Mouse (Mus musculus) neural tube, embryonic 13.5 days (tissue): Measurements from ENCODE around the gene Kcnj4. TPM values are rescaled to one million over a fixed set of nuclear protein-coding genes. Genes with fewer than 3 reads are reported as not detected.

Experiments used
- ATAC-seq: fragments of 200-750 bp; cut with Nextera tagmentation; 2 replicates; pipeline ENCODE4 v1.8.0; 2017; ENCODE audit warnings: low read depth, mild to moderate bottlenecking, moderate TSS enrichment, moderate library complexity
- H3K27ac ChIP-seq: fragments of 300-500 bp; sonication (generic); replicated peaks from 2 replicates; pipeline ENCODE4 v1.5.1; 2015; ENCODE audit warnings: moderate library complexity, mild to moderate bottlenecking, inconsistent platforms
- H3K27me3 ChIP-seq: fragments of 300-500 bp; sonication (generic); 2 replicates; pipeline ENCODE4 v1.6.1; 2015; ENCODE audit warnings: mild to moderate bottlenecking, inconsistent platforms
- H3K36me3 ChIP-seq: fragments of 300-500 bp; sonication (generic); 2 replicates; pipeline ENCODE4 v1.6.1; 2015; ENCODE audit warnings: mild to moderate bottlenecking, inconsistent platforms
- H3K4me1 ChIP-seq: fragments of 300-500 bp; sonication (generic); replicated peaks from 2 replicates; pipeline ENCODE4 v1.6.1; 2015; ENCODE audit warnings: inconsistent platforms
- H3K4me2 ChIP-seq: fragments of 300-500 bp; sonication (generic); 2 replicates; pipeline ENCODE4 v1.6.1; 2015; ENCODE audit warnings: inconsistent platforms, mild to moderate bottlenecking, moderate library complexity
- H3K4me3 ChIP-seq: fragments of 300-500 bp; sonication (generic); 2 replicates; pipeline ENCODE4 v1.5.1; 2015; ENCODE audit warnings: mild to moderate bottlenecking, inconsistent platforms
- H3K9ac ChIP-seq: fragments of 300-500 bp; sonication (generic); 2 replicates; pipeline ENCODE4 v1.6.1; 2015; ENCODE audit warnings: moderate library complexity, mild to moderate bottlenecking, inconsistent platforms
- H3K9me3 ChIP-seq: fragments of 300-500 bp; sonication (generic); 2 replicates; pipeline ENCODE4 v1.6.1; 2016; ENCODE audit warnings: inconsistent platforms
- WGBS: fragments of 180-500 bp; shearing (Covaris S2); methylation state at CpG from one replicate; pipeline ENCODE4 v1.1.7; 2015; 5-methylcytosine and 5-hydroxymethylcytosine counted together
- polyA plus RNA-seq: library from polyadenylated mRNA; unstranded; fragments of >200 nt; fragmentation: Nextera tagmentation; extraction: Ambion mirVana; gene quantifications from 2 replicates; pipeline ENCODE4 v1.2.1, GENCODE M21; 2015

The Kcnj4 gene
- not detected in 2 replicates for polyA plus RNA-seq

- no peak within 1 kb of the TSS for H3K27ac ChIP-seq
- peak within 1 kb of the TSS; percentile 65 for H3K9ac ChIP-seq
- no peaks in the 10 kb centered on the region for H3K9me3 ChIP-seq
- no peak for ATAC-seq
- peaks cover 97% of the 10 kb centered on the region for H3K27me3 ChIP-seq
- H3K4me3 ChIP-seq, result peak within 1 kb of the TSS; percentile 54
- WGBS, result under 1% methylated on average over 60 of the region's 60 CpGs
- H3K4me2 ChIP-seq, result peak within 1 kb of the TSS; percentile 99
- peaks cover 31% of the 10 kb centered on the region for H3K4me1 ChIP-seq
- no peaks in the 10 kb centered on the region for H3K36me3 ChIP-seq
Observed at GRCm38 (mm10) chr15:79504707-79505452, at the start of gene Kcnj4. Gene Kcnj4, minus strand, starts transcription at chr15:79505241.

GRCm38 (mm10) chr15:79552566-79552965 is 47.5 kb upstream of the Kcnj4 start:
- Histone ChIP-seq H3K36me3 (no peaks in the 10 kb centered on the region), H3K9ac (no peak overlapping the region), H3K4me2 (no peak overlapping the region), H3K4me3 (no peak overlapping the region), H3K9me3 (no peaks in the 10 kb centered on the region), H3K4me1 (no peaks in the 10 kb centered on the region), H3K27ac (no peak overlapping the region), H3K27me3 (peaks cover 12% of the 10 kb centered on the region)
- ATAC-seq, result no peak
- WGBS, result 87% methylated on average over 5 of the region's 5 CpGs

- Histone ChIP-seq H3K9me3 (no peaks in the 10 kb centered on the region), H3K4me3 (no peak overlapping the region), H3K36me3 (peaks cover 12% of the 10 kb centered on the region), H3K27ac (no peak overlapping the region), H3K9ac (no peak overlapping the region), H3K27me3 (peaks cover 6% of the 10 kb centered on the region), H3K4me1 (peaks cover 28% of the 10 kb centered on the region), H3K4me2 (no peak overlapping the region)
- 95% methylated on average over 2 of the region's 2 CpGs for WGBS
- no peak for ATAC-seq
Observed at GRCm38 (mm10) chr15:79548226-79548625, 43.2 kb upstream of the Kcnj4 start.

GRCm38 (mm10) chr15:79547289-79547820 is 42.3 kb upstream of the Kcnj4 start:
- H3K4me3 ChIP-seq, result peak overlapping the region; percentile 85
- peak overlapping the region; percentile 98 for H3K27ac ChIP-seq
- H3K36me3 ChIP-seq, result peaks cover 20% of the 10 kb centered on the region
- H3K9me3 ChIP-seq, result no peaks in the 10 kb centered on the region
- peaks cover 32% of the 10 kb centered on the region for H3K4me1 ChIP-seq
- peak overlapping the region; percentile 71 for H3K9ac ChIP-seq
- H3K4me2 ChIP-seq, result peak overlapping the region; percentile 59
- ATAC-seq, result peak; percentile 25
- WGBS, result 75% methylated on average over 17 of the region's 17 CpGs
- peaks cover 6% of the 10 kb centered on the region; the same call in 1 of the 2 replicates for H3K27me3 ChIP-seq

GRCm38 (mm10) chr15:79546410-79547288 is 41.6 kb upstream of the Kcnj4 start, which contains the start of gene Ddx17:
Gene Ddx17, minus strand, starts transcription at chr15:79546741.
- H3K9me3 ChIP-seq, result no peaks in the 10 kb centered on the region
- H3K27me3 ChIP-seq, result peaks cover 6% of the 10 kb centered on the region; the same call in 1 of the 2 replicates
- peaks cover 34% of the 10 kb centered on the region for H3K4me1 ChIP-seq
- peaks cover 27% of the 10 kb centered on the region for H3K36me3 ChIP-seq
- peak within 1 kb of the TSS; percentile 99 for H3K9ac ChIP-seq
- H3K4me3 ChIP-seq, result peak within 1 kb of the TSS; percentile 85
- peak; percentile 98 for ATAC-seq
- H3K27ac ChIP-seq, result peak within 1 kb of the TSS; percentile 98
- peak within 1 kb of the TSS; percentile 98 for H3K4me2 ChIP-seq
- 2% methylated on average over 84 of the region's 84 CpGs for WGBS

DNA sequence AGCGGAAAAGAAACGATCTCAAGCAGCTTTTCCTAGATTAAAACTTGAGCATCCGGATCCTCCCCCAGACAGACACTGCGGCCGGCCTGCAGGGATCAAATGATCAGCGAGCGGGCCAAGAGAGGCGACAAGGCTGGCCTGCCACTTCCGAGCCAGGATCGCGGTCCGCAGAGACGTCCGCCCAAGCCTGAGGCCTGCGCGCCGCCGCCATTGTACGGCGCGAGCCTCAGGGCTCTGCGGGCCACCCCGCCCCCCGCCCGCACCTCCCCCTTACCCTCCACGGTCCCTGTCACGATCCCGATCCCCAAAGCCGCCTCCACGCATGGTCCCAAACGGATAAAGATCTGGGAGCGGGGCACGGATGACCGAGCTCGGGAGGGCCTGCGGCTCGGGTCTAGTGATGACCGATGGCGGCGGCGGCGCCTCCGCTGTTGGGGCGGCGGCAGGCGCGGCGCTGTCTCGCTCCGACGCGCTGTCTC is 40.9 kb upstream of the Kcnj4 start:
- peak overlapping the region; percentile 98 for H3K4me2 ChIP-seq

GRCm38 (mm10) chr15:79545496-79545895 is 40.5 kb upstream of the Kcnj4 start:
- ATAC-seq, result no peak
- Histone ChIP-seq H3K4me1 (peaks cover 39% of the 10 kb centered on the region), H3K27ac (peak overlapping the region; percentile 98), H3K9me3 (no peaks in the 10 kb centered on the region), H3K9ac (peak overlapping the region; percentile 99), H3K27me3 (peaks cover 6% of the 10 kb centered on the region; the same call in 1 of the 2 replicates), H3K4me3 (peak overlapping the region; percentile 85), H3K4me2 (peak overlapping the region; percentile 98), H3K36me3 (peaks cover 38% of the 10 kb centered on the region)
- WGBS, result 4% methylated on average over 3 of the region's 3 CpGs

More for the DNA sequence above, 40.9 kb upstream of the Kcnj4 start:
- peaks cover 6% of the 10 kb centered on the region; the same call in 1 of the 2 replicates for H3K27me3 ChIP-seq
- peaks cover 39% of the 10 kb centered on the region for H3K4me1 ChIP-seq
- peak overlapping the region; percentile 85 for H3K4me3 ChIP-seq
- peaks cover 33% of the 10 kb centered on the region for H3K36me3 ChIP-seq
- no peaks in the 10 kb centered on the region for H3K9me3 ChIP-seq
- H3K9ac ChIP-seq, result peak overlapping the region; percentile 99
- ATAC-seq, result peak; percentile 80
- WGBS, result 1% methylated on average over 51 of the region's 52 CpGs
- peak overlapping the region; percentile 98 for H3K27ac ChIP-seq

GRCm38 (mm10) chr15:79543968-79544367 is 38.9 kb upstream of the Kcnj4 start:
- Histone ChIP-seq H3K9ac (no peak overlapping the region; the same call in 1 of the 2 replicates), H3K4me1 (peaks cover 39% of the 10 kb centered on the region), H3K36me3 (peaks cover 53% of the 10 kb centered on the region), H3K27me3 (no peaks in the 10 kb centered on the region), H3K27ac (no peak overlapping the region), H3K9me3 (no peaks in the 10 kb centered on the region), H3K4me2 (peak overlapping the region; percentile 98), H3K4me3 (peak overlapping the region; percentile 85)
- no peak for ATAC-seq
- 96% methylated on average over 3 of the region's 3 CpGs for WGBS

DNA sequence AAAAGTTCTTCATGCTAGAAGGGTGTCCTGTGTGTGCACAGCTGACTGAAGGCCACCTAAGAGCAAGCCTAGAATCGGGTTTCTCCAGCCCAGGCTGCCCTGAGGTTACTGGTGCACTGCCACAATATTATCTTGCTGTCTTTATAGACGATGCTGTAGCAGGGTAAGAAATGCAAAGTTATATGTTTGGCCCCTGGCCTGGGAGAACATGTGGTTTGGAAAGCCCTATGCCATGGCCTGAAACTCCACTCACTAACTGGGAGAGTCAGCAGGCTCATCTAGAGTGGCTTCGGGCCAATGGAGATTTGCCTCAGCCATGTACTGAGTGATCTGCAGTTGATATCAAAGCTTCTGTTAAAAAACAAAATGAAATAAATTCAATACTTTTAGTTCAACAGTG is 28.8 kb upstream of the Kcnj4 start:
- peaks cover 100% of the 10 kb centered on the region for H3K36me3 ChIP-seq
- no peak overlapping the region for H3K4me2 ChIP-seq
- no peak overlapping the region for H3K27ac ChIP-seq
- peaks cover 5% of the 10 kb centered on the region; the same call in 1 of the 2 replicates for H3K4me1 ChIP-seq
- no peaks in the 10 kb centered on the region for H3K27me3 ChIP-seq
- 88% methylated on average over 3 of the region's 3 CpGs for WGBS
- H3K9ac ChIP-seq, result no peak overlapping the region
- no peak overlapping the region for H3K4me3 ChIP-seq
- ATAC-seq, result no peak
- H3K9me3 ChIP-seq, result no peaks in the 10 kb centered on the region

DNA sequence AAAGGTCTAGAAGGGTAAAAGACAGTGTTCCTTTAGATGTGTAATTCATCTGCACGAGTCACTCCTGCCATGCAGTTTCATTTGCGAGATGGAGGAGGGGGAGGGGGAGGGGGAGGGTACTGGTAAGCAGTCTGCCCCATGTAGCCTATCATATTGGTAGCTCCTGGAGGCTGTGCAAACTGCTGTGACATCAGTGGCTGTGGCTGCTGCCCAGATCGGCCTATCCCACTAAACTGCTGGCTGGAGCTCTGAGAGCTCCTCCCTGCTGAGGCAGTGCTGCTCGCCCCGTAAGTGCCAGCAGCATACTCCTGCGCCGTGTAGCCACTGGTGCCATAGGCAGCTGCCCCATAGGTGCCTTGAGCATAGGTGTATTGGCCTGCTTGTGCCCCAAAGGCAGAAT is 24.9 kb upstream of the Kcnj4 start:
- Histone ChIP-seq H3K4me2 (no peak overlapping the region), H3K27ac (no peak overlapping the region), H3K36me3 (peaks cover 91% of the 10 kb centered on the region), H3K4me3 (no peak overlapping the region), H3K9ac (no peak overlapping the region), H3K27me3 (no peaks in the 10 kb centered on the region), H3K4me1 (no peaks in the 10 kb centered on the region), H3K9me3 (no peaks in the 10 kb centered on the region)
- ATAC-seq, result no peak
- 79% methylated on average over 7 of the region's 7 CpGs for WGBS

DNA sequence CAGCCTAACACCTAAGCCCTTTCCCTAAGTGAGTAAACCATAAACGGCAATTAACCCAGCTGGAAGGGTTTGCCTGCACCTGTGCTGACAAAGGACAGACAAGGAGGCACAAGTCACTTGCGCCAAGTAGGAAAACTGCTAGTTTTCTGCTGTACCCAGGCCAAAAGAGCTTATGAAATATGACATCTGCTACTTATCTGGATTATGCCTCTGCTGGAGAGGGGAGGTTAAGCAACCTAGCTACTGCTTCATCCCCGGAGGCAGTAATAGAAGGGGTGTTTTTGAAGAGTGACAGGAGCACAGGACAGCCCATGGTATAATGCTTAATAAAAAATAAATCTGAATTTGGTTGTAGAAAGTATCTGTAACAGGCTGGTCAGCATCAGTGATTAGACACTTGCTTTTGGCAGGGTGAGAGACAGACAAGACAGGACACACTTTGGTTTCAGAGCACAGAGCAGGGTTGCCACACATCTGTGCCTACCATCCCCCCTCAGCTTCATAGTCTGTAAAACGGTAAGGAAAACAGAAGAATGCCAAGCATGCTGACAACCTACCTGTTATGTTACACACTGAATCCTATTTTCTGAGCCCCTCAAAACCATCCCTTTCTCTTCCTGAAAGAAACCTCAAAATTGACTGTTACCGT is 23.1 kb upstream of the Kcnj4 start:
- H3K36me3 ChIP-seq, result peaks cover 72% of the 10 kb centered on the region
- no peak for ATAC-seq
- H3K27ac ChIP-seq, result no peak overlapping the region

More for the DNA sequence above, 23.1 kb upstream of the Kcnj4 start:
- Histone ChIP-seq H3K4me3 (no peak overlapping the region), H3K4me1 (no peaks in the 10 kb centered on the region), H3K9ac (no peak overlapping the region), H3K9me3 (no peaks in the 10 kb centered on the region), H3K4me2 (no peak overlapping the region), H3K27me3 (no peaks in the 10 kb centered on the region)
- WGBS, result 81% methylated on average over 5 of the region's 5 CpGs
